Mouse (Mus musculus) embryonic facial prominence, embryonic 14.5 days (tissue): ENCODE results near the gene Zkscan3. TPM values are rescaled to one million over a fixed set of nuclear protein-coding genes. Genes with fewer than 3 reads are reported as not detected.

ENCODE experiments used
- ATAC-seq: fragments of 200-750 bp; cut with Nextera tagmentation; 2 replicates; pipeline ENCODE4 v1.8.0; 2017; ENCODE audit warnings: low read depth, moderate number of reproducible peaks, moderate TSS enrichment
- DNase-seq: peaks from one replicate; pipeline ENCODE4 v3.0.0-alpha.2; 2015; ENCODE audit warnings: low spot score
- H3K27ac ChIP-seq: fragments of 300-500 bp; sonication (generic); replicated peaks from 2 replicates; pipeline ENCODE4 v1.5.1; 2014; ENCODE audit warnings: low read depth, mild to moderate bottlenecking, low read length, moderate library complexity
- H3K27me3 ChIP-seq: fragments of 300-500 bp; sonication (generic); replicated peaks from 2 replicates; pipeline ENCODE4 v1.6.1; 2014; ENCODE audit warnings: low read length; ENCODE audit not compliant: control insufficient read depth, insufficient read depth
- H3K36me3 ChIP-seq: fragments of 300-500 bp; sonication (generic); 2 replicates; pipeline ENCODE4 v1.6.1; 2014; ENCODE audit warnings: low read length, mixed read lengths; ENCODE audit not compliant: control insufficient read depth, insufficient read depth
- H3K4me1 ChIP-seq: fragments of 300-500 bp; sonication (generic); 2 replicates; pipeline ENCODE4 v1.6.1; 2014; ENCODE audit warnings: antibody characterized with exemption, low read length; ENCODE audit not compliant: control insufficient read depth, insufficient read depth
- H3K4me2 ChIP-seq: fragments of 300-500 bp; sonication (generic); 2 replicates; pipeline ENCODE4 v1.6.1; 2014; ENCODE audit warnings: low read depth, mild to moderate bottlenecking, low read length, moderate library complexity, mixed read lengths
- H3K4me3 ChIP-seq: fragments of 300-500 bp; sonication (generic); 2 replicates; pipeline ENCODE4 v1.5.1; 2014; ENCODE audit warnings: low read depth, mild to moderate bottlenecking, low read length
- H3K9ac ChIP-seq: fragments of 300-500 bp; sonication (generic); 2 replicates; pipeline ENCODE4 v1.6.1; 2014; ENCODE audit warnings: low read depth, mild to moderate bottlenecking, low read length, moderate library complexity, mixed read lengths
- H3K9me3 ChIP-seq: fragments of 300-500 bp; sonication (generic); 2 replicates; pipeline ENCODE4 v1.6.1; 2016; ENCODE audit warnings: low read length; ENCODE audit not compliant: control insufficient read depth
- WGBS: fragments of 180-500 bp; shearing (Covaris S2); extraction: QIAGEN DNeasy Blood & Tissue Kit; methylation state at CpG from one replicate; pipeline ENCODE4 v1.1.7; 2014; 5-methylcytosine and 5-hydroxymethylcytosine counted together
- microRNA counts: library from miRNA; unstranded; fragments of <30 nt; microRNA quantifications from one replicate; lab custom pipeline; 2017
- microRNA-seq: library from miRNA; unstranded; fragments of <30 nt; microRNA quantifications from one replicate; pipeline ENCODE4, GENCODE M21; 2016; ENCODE audit warnings: borderline number of aligned reads
- polyA plus RNA-seq: library from polyadenylated mRNA; unstranded; fragments of >200 nt; fragmentation: Nextera tagmentation; extraction: Ambion mirVana; gene quantifications from 2 replicates; pipeline ENCODE4 v1.2.1, GENCODE M21; 2014

Zkscan3 gene
- polyA plus RNA-seq, 1 experiment from 2014 or later = 62.9 TPM

DNA sequence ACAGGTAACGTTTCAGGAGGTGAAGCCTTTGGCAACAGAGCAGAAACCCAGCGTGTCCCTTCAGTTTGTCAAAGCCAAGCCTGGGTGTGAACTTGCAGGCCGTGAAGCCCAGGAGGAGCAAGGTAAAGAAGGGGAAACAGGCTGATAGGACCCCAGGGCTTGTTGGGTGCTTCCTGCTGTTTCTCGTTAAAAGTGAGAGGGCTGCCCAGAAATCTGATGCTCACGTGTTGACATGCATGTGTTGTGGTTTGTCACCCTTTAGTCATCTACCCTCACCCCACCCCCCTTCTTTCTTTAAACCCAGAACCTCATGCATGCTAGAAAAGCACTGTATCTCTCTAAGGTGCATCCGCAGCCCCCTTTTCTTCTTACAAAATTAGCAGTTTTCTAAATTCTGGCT is 35.9 kb downstream of the Zkscan3 start:
- DNase-seq (no peak), ATAC-seq (no peak)
- Histone ChIP-seq H3K9me3 (no peaks in the 10 kb centered on the region), H3K27ac (no peak overlapping the region), H3K4me1 (peaks cover 19% of the 10 kb centered on the region), H3K36me3 (peaks cover 39% of the 10 kb centered on the region), H3K27me3 (no peaks in the 10 kb centered on the region), H3K4me3 (no peak overlapping the region), H3K4me2 (no peak overlapping the region), H3K9ac (no peak overlapping the region)
- 73% methylated on average over 6 of the region's 6 CpGs for WGBS

GRCm38 (mm10) chr13:21363719-21364118 is 38.8 kb downstream of the Zkscan3 start:
- Histone ChIP-seq H3K9me3 (no peaks in the 10 kb centered on the region), H3K27me3 (no peaks in the 10 kb centered on the region), H3K4me2 (peak overlapping the region; percentile 67), H3K36me3 (peaks cover 16% of the 10 kb centered on the region), H3K27ac (no peak overlapping the region), H3K4me1 (peaks cover 19% of the 10 kb centered on the region), H3K9ac (peak overlapping the region; percentile 77), H3K4me3 (peak overlapping the region; percentile 67)
- no peak for ATAC-seq
- WGBS = 66% methylated on average over 12 of the region's 12 CpGs
- no peak for DNase-seq

- Histone ChIP-seq H3K36me3 (peaks cover 11% of the 10 kb centered on the region; the same call in 1 of the 2 replicates), H3K9me3 (no peaks in the 10 kb centered on the region), H3K27ac (peak within 1 kb of the TSS; percentile 82), H3K4me1 (peaks cover 19% of the 10 kb centered on the region), H3K9ac (peak within 1 kb of the TSS; percentile 77), H3K4me2 (peak within 1 kb of the TSS; percentile 67), H3K4me3 (peak within 1 kb of the TSS; percentile 67), H3K27me3 (no peaks in the 10 kb centered on the region)
- ATAC-seq = peak; percentile 100
- peak; percentile 99 for DNase-seq
- WGBS = under 1% methylated on average over 27 of the region's 29 CpGs
Measured at GRCm38 (mm10) chr13:21362621-21363248, 39.8 kb downstream of the Zkscan3 start, which contains the start of gene Zscan12. Gene Zscan12 (plus strand): TSS chr13:21362820.

GRCm38 (mm10) chr13:21350593-21350992 is 52.0 kb downstream of the Zkscan3 start:
- H3K9me3 ChIP-seq = no peaks in the 10 kb centered on the region
- DNase-seq (no peak), ATAC-seq (no peak)
- no peak overlapping the region for H3K9ac ChIP-seq
- no peak overlapping the region for H3K4me3 ChIP-seq
- no peak overlapping the region for H3K4me2 ChIP-seq
- H3K27ac ChIP-seq = no peak overlapping the region
- no peaks in the 10 kb centered on the region for H3K4me1 ChIP-seq
- no peaks in the 10 kb centered on the region for H3K27me3 ChIP-seq
- no peaks in the 10 kb centered on the region for H3K36me3 ChIP-seq

DNA sequence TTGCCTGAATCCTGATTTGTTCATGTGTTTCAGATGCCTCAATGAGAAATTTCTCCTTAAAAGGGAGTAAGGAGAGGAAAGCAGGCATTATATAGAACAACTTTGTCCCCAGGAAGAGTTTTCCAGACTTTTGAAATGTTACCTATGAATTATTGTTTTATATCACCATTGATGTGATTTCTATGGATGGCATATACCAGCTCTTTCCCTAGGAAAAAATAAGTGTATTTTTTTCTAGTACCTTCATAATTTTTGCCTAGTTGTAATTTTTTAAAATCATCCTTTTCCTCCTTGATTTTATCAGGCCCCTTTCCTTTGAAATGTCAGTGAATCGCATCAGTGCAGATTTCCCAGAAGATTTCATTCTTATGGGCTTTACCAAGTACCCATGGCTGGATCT is 55.9 kb downstream of the Zkscan3 start, which contains the start of gene Olfr1367:
TSS of gene Olfr1367 (plus strand) at position 301 of the 400 bp plus-strand sequence.
- no peak for DNase-seq
- H3K36me3 ChIP-seq = no peaks in the 10 kb centered on the region
- H3K27ac ChIP-seq = no peak within 1 kb of the TSS
- no peak within 1 kb of the TSS for H3K9ac ChIP-seq
- H3K4me3 ChIP-seq = no peak within 1 kb of the TSS
- no peaks in the 10 kb centered on the region for H3K9me3 ChIP-seq
- H3K4me1 ChIP-seq = no peaks in the 10 kb centered on the region
- no peaks in the 10 kb centered on the region for H3K27me3 ChIP-seq
- WGBS = 87% methylated on average over 1 of the region's 1 CpGs
- H3K4me2 ChIP-seq = no peak within 1 kb of the TSS
- no peak for ATAC-seq

MicroRNA genes within 50 kb of the gene (microRNA counts, 519-probe panel; counts per million panel counts)
- 2,819 counts per million, percentile 63 among the panel's probes with 10 or more counts for microRNA mmu-miR-1896 (lab: Ali Mortazavi, UCI)

Small RNA genes lying within 50 kb of the gene (microRNA-seq; reads per million reads assigned to microRNA genes)
- not detected for gene Mir1896
- not detected for gene Mir6942

Other genes with a start within 250 kb of the Zkscan3 start
- gene Trim27, start 223.3 kb downstream of the Zkscan3 start, polyA plus RNA-seq = 111 and 127 TPM in 2 replicates
- gene Gpx5, start 110.0 kb downstream of the Zkscan3 start, polyA plus RNA-seq = not detected in 2 replicates
- not detected in 2 replicates for gene Gpx6, start 90.6 kb downstream of the Zkscan3 start, polyA plus RNA-seq
- not detected in 2 replicates for gene Olfr1367, start 55.8 kb downstream of the Zkscan3 start, polyA plus RNA-seq
- gene Zscan12, start 39.9 kb downstream of the Zkscan3 start, polyA plus RNA-seq = 11.1 and 12.7 TPM in 2 replicates
- gene Pgbd1, start 38.3 kb upstream of the Zkscan3 start, polyA plus RNA-seq = 2.3 and 2.5 TPM in 2 replicates
- gene Zscan26, start 51.0 kb upstream of the Zkscan3 start, polyA plus RNA-seq = 14.1 and 14.9 TPM in 2 replicates
- 2.7 and 2.9 TPM in 2 replicates for gene Nkapl, start 65.8 kb upstream of the Zkscan3 start, polyA plus RNA-seq
- 3.3 and 3.4 TPM in 2 replicates for gene Zkscan4, start 76.2 kb upstream of the Zkscan3 start, polyA plus RNA-seq
- gene Gm10065, start 76.7 kb upstream of the Zkscan3 start, polyA plus RNA-seq = not detected in 2 replicates
- 0.11 and 0.79 TPM in 2 replicates for gene AK157302, start 92.5 kb upstream of the Zkscan3 start, polyA plus RNA-seq
- 5.9 and 6.8 TPM in 2 replicates for gene Gm11273, start 98.7 kb upstream of the Zkscan3 start, polyA plus RNA-seq
- 8.5 and 9.8 TPM in 2 replicates for gene Zkscan8, start 128.4 kb upstream of the Zkscan3 start, polyA plus RNA-seq
- gene Olfr1366, start 140.1 kb upstream of the Zkscan3 start, polyA plus RNA-seq = 0.14 and 0.28 TPM in 2 replicates
- 0.12 TPM in 1 of 2 replicates, not detected in the other for gene Olfr1535, start 157.1 kb upstream of the Zkscan3 start, polyA plus RNA-seq
- gene Olfr1364, start 179.0 kb upstream of the Zkscan3 start, polyA plus RNA-seq = not detected in 2 replicates
- gene Olfr1362, start 211.3 kb upstream of the Zkscan3 start, polyA plus RNA-seq = not detected in 2 replicates
- gene Olfr11, start 239.8 kb upstream of the Zkscan3 start, polyA plus RNA-seq = not detected in 2 replicates